Mouse (Mus musculus) c-Kit-negative CD71-positive TER-119-positive erythroid progenitor cells, embryonic 14.5 days (primary cell): ENCODE results near the gene Ly6g6d.
A peak's percentile ranks its signal among the peaks of the same experiment; 100 is the strongest.
"Not testable (repeated sequence)": the region's sequence is repeated elsewhere in the genome, so short reads cannot be mapped to it uniquely, and the experiment has no call there.

Source experiments
- DNase-seq: peaks from one replicate; pipeline ENCODE4 v3.0.0-alpha.2; 2013; ENCODE audit warnings: low read depth, low spot score

Gene Ly6g6d

DNA sequence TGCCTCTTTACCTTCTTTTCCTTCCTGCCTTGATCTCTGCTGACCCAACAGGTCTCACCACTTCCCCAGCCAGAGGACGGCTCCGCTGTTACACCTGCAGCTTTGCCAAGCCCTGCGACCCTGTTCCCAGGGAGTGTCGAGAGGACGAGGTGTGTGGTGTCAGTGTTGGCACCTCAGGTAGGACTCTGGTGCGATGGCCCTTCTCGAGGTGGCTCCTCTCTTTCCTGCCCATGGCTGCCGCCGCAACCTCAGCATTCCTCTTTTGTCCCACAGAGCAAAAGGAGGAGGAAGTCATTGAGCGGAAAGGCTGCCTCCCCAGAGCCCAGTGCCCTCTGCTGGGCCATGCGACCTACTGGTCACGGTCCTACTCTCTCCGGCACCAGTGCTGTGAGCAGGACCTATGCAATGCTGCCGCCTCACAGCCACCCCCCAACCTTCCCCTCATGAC, at the start of gene Ly6g6d:
Gene Ly6g6d, minus strand, starts transcription at position 280 of the 448 bp plus-strand sequence.
- no peak for DNase-seq

DNA sequence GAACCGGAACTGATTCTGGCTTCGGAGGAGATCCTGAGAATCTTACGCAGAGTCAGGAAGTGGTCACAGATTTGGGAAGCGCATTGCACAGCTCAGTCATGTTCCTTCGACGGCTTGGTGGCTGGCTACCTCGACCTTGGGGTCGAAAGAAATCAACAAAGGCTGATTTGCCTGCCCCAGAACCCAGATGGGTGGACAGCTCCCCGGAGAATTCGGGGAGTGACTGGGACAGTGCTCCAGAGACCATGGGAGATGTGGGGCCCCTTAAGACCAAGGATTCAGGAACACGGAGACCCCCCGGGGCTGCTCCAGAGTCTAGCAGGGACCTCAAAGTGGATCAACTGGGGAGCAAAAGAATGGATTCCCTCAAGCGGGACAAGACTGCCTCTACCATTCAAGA, 49.2 kb upstream of the Ly6g6d start:
- DNase-seq = no peak

DNA sequence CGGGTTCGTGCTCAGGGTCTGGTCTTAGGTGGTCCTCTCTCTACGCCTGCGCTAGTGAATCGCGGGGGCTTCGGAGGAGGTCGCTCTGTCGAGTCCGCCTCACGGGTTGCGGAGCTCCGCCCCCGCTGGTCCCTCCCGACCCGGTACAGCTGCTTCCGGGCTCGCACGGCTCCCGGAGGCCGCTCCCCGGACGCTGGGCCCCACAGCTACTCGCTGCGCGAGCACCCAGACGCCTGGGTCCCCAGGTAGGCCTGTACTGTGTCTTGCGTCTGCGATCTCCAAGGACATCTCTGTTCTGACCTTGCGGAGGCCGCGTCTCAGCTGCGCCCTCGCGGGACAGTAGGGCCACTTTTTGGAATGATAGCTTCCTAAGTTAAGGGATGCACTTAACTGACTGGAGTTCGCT, 48.3 kb upstream of the Ly6g6d start, which contains the start of gene D17H6S53E:
Gene D17H6S53E, plus strand, starts transcription at position 168 of the 406 bp plus-strand sequence.
- peak; percentile 61 for DNase-seq

DNA sequence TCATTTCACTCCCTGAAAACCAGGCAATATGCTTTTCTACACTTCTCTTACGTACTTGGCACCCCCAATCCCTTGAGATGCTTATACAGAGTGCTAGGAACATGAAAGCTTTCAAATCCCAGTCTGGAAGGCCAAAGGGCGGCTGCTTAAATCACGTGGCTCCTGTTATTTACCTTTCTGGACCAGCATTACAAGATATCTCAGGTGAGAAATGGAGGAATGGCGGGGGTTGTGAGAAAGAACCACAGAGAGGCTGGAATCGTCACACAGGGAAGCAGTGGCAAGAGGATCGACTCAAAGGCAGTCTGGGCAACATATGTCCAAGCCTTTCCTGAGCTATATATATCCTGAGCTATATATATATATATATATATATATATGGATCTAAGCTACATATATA, 47.7 kb upstream of the Ly6g6d start:
- no peak for DNase-seq

DNA sequence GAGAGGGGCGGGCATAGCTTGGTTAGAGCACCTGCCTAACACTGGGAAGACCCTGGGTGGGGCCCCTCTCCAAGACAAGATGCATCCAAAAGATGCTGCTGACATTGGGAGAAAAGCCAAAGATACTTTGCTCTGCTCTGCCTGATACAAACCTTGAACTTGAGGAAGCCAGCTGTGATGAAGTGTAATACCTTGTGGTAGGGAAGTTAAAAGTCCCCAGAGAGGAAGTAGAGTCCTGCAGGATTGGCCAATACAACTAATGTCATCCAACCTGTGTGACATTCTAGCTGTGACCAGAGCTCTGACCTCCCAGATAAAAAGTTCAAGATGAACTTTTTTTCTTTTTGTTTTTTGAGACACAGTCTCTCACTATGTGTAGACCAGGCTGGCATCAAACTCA, 47.2 kb upstream of the Ly6g6d start:
- no peak for DNase-seq

DNA sequence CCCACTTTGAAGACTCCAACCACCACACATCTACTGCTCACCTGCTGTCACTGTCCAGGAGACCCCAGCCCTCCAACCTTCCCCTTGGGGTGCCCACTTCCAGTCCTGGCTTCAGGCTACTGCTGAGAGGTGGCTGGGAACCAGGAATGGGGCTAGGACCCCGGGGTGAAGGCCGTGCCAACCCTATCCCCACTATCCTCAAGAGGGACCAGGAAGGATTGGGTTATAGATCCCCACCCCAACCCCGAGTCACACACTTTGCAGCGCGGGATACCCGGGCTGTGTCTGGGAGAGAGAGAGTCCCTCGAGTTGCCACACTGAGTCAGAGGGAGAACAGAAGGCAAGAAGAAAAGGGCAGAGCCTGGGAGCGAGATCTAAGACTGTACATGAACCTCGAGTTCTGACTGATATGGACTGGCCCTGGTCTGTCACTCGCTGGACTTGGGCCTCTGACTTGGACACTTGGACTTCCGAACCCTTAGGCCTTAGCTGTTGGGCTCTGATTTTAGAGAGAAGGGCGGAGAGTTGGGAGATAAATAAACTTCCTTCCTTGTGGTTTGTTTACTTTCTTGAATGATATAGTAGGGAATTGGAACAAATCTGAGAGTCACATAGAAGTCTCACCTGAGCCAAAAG, 46.5 kb upstream of the Ly6g6d start:
- not testable (repeated sequence) for DNase-seq

DNA sequence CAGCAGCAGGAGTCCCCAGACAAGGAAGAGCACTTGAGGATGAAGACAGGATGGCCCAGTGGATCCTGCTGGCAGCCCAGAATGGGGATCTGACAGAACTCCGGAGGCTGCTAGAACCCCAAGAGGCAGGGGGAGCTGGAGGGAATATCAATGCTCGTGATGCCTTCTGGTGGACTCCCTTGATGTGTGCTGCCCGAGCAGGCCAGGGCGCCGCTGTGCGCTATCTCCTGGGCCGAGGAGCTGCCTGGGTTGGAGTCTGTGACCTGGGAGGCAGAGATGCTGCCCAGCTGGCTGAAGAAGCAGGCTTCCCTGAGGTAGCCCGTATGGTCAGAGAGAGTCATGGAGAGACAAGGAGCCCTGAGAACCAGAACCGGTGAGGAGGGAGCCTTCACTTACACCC, 45.4 kb upstream of the Ly6g6d start:
- not testable (repeated sequence) for DNase-seq

DNA sequence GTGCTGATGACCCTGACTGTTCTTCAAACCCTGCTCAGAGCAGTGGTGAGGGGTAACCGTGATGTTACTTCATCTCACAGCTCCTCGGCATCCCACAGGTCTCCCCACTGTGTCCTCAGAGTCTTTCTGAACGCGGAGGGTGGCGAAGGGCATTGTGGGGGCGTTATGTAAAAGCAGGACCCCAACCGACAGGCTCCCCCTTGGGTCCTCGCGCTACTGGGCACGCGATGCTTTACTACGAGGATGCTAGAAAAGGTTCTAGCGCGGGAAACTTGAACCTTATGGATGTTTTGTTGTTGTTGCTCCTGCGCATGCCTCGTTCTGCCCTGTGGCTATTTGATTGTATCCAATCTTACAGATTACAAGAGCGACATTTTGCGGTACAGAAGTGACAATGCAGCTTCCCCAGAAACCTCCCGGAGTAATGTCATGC, 44.0 kb upstream of the Ly6g6d start, which contains the start of gene Csnk2b:
Gene Csnk2b, minus strand, starts transcription at position 183 of the 433 bp plus-strand sequence.
- DNase-seq = no peak

DNA sequence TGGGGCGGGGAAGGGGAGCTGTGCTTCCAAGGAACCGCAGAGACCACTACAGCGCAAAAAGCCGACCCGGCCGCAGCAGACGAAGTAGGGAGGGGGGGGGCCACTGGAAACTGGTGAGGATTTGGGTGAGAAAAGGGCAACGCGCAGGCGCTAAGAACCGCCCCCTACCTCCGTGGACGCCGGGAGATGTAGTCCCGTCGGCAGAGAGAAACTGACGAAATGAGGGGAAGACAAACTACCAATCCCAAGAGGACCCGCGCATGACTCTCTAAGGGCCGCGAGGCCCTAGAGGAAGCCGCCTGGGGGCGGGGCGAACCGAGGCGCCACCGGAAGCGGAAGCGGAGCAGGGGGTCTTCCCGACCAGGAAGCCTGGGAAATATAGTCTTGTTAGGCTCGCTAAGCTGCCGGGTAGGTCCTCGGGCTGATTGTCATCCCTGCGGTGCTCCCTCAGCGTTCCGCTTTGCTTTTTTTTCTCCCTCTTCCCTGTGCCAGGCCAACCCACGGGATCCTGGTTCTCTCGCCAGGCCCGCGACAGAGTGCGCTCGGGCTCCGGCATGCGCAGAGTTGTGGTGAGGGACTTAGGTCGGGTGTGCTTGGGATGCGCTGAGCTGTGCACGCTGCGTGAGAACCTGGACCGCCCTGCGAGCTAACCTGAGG, 43.4 kb upstream of the Ly6g6d start, which contains the start of gene Gpank1:
Gene Gpank1, plus strand, starts transcription at position 313 of the 657 bp plus-strand sequence.
- DNase-seq = peak; percentile 91

DNA sequence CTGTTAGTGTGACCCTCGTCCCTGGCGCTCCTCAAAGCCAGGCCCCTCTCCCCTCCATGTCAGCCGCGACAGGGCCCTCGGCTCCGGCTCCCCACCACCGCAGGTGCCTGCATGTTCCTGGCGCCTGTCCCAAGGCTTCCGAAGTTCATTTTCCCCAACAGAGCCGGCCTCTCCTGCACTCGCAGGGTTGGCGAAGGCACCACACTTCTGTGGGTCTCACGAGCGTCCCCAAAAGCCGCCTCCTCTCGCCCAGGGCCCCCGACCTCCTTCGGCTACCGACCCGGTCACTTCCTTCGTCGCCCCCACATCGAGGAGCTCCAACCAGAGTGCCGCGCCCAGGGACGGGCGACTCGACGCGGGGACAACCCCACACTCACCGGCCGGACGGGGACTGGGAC, 42.9 kb upstream of the Ly6g6d start:
- no peak for DNase-seq

DNA sequence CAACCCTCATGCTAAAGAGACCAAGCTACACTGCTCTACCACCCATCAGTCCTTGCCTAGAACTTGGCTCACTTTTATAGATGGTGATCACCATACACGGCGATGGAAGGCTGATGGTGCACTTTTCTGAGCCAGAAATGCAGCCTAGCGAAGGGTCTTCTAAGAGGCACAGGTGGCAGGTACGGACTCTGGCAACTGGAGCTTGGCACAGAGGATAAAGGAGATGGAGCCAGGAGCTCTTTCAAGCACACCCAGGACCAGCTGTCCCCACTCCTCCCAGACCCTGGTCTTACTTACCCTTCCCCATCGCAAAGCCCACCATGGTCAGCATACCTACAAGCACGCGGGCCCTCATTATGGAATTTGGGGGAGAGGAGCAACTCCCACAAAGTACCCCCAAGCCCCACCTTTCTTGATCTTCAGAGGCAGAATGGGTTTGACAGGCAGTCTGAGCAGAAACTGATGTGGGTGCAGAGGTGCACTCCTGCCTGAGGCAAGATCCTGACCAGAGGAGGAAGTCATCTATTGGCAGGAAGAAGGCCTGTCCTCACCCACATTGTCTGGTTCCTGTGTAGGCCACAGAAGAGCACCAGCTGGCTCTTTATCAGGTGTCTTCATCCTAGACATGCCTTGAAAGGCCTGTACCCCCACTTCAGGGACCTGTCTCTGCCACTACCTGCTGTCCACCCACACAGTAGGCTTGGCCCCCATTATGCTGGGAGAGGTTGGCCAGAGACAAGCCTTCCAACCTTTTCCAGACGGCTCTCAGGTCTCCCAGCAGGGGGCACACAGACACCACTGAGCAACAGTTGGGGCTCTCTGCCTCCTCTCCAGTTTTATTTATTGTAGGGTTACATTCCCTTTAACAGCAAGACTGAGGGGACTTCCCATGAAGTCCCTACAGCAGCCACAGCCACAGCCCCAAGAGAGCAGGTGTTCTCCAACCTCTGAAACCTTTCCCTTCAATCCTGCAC, 37.5 kb upstream of the Ly6g6d start, which contains the start of gene Ly6g5b:
Gene Ly6g5b, minus strand, starts transcription at position 383 of the 974 bp plus-strand sequence.
- DNase-seq = no peak

DNA sequence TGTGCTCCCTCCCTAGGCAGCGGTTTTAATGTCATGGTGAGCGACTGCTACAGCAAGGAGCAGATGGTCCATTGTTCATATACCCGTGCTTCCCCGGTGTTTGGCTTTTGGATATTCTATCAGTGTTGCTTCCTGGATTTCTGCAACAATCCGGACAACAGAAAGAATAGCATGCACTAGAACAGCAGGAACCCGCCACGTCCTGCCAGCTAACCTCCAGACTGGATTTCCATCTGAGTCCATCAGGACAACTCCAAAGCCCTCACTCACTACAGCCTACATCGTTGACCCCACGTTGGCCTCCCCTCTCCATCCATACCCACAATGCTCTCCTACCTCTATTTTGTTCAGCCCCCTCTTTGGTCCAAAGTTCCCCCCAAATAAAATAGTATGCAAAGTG, 33.9 kb upstream of the Ly6g6d start:
- no peak for DNase-seq

DNA sequence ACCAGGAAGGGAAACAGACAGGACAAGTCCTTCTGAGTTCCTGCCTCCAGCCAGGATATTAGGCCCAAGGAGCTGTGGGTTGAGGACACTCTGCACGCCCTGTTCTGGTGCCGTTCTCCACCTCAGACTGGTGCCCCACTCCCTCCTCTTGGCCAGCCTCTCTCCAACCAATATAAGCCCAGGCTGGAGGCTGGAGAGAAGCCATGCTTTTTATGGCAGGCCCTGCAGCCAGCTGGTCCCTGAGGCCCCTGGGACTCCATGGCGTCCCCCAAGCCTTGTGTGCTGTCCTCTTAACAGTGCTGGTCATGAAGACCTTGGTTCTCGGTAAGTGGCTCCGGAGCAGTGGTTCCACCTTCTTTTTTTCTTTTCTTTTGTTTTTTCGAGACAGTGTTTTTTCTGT, 30.2 kb upstream of the Ly6g6d start, which contains the start of gene Ly6g5c:
Gene Ly6g5c, plus strand, starts transcription at position 183 of the 400 bp plus-strand sequence.
- DNase-seq = no peak

DNA sequence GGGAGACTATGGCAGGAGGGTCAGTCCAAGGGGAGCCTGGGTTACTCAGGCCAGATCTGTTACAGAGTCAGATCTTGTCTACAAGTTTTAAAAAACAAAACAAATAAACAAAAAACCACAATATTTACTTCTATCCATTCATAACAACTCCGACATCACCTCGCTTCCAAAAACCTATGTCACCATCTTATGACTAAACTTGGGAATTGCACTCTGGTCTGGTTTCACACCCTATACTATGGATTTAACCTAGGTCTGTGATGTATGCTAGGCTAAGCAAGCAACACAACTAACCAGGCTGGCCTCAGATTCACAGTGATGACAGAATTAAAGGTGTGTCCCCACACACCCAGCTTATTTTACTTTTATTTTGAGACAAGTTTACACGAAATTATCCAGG, 28.7 kb upstream of the Ly6g6d start:
- DNase-seq = no peak

DNA sequence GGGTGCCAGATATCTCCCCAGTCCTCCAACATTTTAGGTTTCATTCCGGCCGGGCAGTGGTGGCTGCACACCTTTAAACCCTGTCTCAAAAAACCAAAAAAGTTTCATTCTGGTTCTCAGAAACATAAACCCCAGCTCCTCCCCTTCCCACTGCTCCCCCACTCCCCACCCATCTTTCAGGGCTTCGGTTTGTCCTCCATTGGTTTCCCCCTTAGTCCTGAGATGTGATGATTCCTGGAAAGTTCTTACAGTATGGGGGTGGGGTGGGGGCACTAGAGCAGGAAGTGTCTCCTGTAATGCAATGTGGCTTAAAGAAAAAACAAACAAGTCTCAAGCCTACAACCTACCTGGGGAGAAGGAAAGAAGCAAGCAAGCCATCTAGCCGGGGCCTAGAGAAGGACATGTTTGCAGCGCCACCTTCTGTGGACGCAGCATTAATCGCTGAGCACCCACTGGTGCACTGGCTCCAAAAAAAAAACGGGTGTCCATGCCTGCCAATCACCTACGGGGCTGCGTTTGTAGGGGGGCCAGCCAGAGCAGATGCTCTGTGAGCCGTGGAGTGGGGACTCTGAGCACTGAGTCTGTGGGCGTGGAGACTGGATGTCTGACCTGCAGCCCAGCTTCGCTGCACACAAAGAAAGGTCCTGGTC, 28.0 kb upstream of the Ly6g6d start:
- DNase-seq = no peak

DNA sequence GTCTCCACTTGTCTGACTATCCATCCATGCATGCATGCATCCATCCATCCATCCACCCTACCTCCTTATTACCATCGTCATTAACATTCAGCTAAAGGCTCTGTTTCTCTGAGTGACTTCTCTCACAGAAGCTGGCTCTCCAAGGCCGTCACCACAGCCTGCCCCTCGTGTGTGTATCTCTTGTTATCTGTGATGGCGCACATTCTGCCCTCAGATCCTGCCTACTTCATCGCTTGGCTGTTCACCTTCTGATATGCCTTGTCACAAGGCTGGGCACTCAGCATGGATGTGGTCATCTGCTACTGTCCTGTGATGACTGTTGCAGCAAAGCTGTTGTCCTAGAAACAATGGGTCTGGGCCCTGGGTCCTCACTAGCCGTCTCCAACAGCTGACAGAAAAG, 26.9 kb upstream of the Ly6g6d start:
- no peak for DNase-seq

DNA sequence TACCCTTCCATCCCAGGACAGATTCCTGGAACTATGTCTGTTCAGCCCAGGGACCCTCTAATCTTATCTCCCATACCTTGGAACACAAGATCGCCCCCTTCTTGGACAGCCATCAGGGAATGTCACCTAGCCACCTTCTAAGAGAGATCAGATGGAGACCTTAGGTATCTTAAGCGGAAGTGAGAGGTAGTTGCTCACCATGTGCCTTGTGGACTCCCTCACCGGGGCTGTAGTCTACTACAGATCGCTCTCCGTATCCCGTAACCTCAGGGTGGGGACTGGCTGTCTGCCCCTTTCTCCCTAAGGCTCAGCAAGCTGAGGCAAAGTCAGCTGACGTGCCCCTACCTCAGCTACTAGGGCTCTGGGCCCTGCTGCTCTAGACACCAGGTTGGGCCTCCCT, 26.2 kb upstream of the Ly6g6d start:
- no peak for DNase-seq

DNA sequence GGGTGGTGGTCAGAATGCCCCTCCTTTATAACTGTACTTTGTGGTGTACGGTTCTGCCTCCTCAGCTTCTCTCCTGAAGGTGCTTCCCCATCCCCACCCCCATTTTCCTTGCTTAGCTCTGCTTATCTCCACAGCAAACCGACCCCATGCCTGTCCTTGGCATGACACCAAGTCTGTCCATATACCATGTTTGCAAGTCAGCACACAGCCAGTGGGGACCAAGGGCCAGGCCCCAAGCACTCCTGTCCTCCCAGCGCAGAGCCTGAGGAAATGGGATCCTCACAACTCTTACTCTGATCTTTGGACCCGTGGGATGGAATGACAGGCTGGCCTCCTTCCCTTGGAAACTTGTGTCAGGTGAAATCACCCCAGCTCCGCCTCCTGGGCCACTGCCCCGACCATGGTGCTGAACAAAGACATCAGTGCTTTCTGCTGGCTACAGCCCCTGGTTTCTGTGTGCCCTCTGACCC, 25.4 kb upstream of the Ly6g6d start:
- no peak for DNase-seq

DNA sequence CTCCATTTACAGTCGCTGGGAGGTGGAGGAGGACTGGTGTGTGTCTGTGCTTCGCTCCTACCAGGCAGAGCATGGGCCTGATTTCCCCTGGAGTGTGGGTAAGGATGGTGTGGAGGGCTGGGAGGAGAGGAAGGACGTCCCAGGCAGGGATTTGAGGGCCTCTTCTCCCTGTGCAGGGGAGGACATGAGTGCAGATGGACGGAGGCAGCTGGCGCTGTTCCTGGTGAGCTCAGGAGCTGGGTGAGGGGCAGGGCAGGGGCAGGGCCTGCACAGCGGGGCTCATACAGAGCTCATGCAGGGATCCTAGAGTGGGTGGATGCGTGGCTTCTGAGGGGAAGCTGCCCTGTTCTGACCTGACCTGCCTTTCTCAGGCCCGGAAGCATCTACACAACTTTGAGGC, 24.4 kb upstream of the Ly6g6d start:
- no peak for DNase-seq

DNA sequence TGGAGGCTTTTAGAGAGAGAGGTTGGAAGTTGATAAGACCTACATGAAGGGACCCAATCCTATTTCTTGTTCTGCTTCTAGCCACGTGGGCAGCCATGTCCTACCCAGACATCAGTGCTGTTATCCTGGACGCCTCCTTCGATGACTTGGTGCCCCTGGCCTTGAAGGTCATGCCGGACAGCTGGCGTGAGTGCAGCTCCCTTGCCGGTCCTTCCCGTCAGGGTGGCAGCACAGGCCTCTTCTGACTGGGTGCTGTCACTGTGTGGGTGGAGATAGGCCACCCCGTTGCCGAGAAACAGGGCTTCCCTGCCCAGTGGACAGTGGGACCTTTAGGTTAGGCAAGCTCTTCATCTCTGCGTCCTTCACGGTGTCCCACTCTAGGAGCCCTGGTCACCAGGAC, 23.3 kb upstream of the Ly6g6d start:
- no peak for DNase-seq

DNA sequence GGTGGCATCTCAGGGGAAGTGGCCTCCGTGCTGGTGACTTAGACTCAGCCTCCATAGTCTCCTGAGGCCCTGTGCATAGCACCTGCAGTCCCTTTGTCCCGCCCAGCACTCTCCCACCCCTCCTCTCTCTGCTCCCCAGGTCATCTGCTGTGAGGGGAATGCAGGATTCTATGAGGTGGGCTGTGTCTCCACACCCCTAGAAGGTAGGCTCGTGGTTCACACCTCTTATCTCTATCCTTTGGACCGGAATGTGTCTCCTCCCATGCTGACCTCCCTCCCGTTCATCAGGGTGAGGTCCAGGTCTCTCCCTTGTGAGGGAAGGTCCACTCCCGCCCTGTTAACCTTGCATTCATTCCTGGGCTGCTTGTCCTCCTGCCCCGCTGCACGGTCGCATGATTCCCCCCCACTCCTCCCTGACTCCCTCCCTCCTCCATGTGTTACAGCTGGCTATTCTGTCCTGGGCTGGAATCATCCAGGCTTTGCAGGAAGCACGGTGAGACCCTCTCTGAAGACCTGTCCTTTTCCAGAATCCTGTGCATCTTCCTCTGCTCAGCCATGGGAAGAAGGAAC, 22.4 kb upstream of the Ly6g6d start:
- no peak for DNase-seq
